Mouse (Mus musculus) testis, postnatal 10 days (tissue): Measurements from ENCODE around the gene Lin7b.

Source experiments
- DNase-seq: peaks from one replicate; pipeline ENCODE4 v3.0.0; 2021; ENCODE audit warnings: low spot score

The Lin7b gene

GRCm38 (mm10) chr7:45353041-45353440, 17.3 kb downstream of the Lin7b start:
- no peak for DNase-seq

GRCm38 (mm10) chr7:45346905-45347304, 23.5 kb downstream of the Lin7b start:
- no peak for DNase-seq

GRCm38 (mm10) chr7:45343543-45343942, 26.8 kb downstream of the Lin7b start:
- DNase-seq: peak; percentile 68

- no peak for DNase-seq
Observed at GRCm38 (mm10) chr7:45342081-45342480, 28.3 kb downstream of the Lin7b start.

- DNase-seq: peak; percentile 93
Observed at GRCm38 (mm10) chr7:45341303-45341702, 29.1 kb downstream of the Lin7b start.

GRCm38 (mm10) chr7:45340669-45341068, 29.7 kb downstream of the Lin7b start:
- peak; percentile 86 for DNase-seq

- DNase-seq: no peak
Observed at GRCm38 (mm10) chr7:45340066-45340442, 30.3 kb downstream of the Lin7b start.

GRCm38 (mm10) chr7:45339410-45340065, 30.8 kb downstream of the Lin7b start:
- peak; percentile 82 for DNase-seq

- peak; percentile 75 for DNase-seq
Observed at GRCm38 (mm10) chr7:45338161-45338911, 32.0 kb downstream of the Lin7b start.

- no peak for DNase-seq
Observed at GRCm38 (mm10) chr7:45337469-45337868, 32.9 kb downstream of the Lin7b start.

GRCm38 (mm10) chr7:45336319-45336718, 34.1 kb downstream of the Lin7b start:
- no peak for DNase-seq

GRCm38 (mm10) chr7:45335056-45335455, 35.3 kb downstream of the Lin7b start, which contains the start of gene Hrc:
Hrc (plus strand) TSS chr7:45335290.
- DNase-seq: no peak

GRCm38 (mm10) chr7:45334605-45335004, 35.8 kb downstream of the Lin7b start:
- no peak for DNase-seq

- peak; percentile 91 for DNase-seq
Observed at GRCm38 (mm10) chr7:45333431-45333982, 36.9 kb downstream of the Lin7b start, which contains the start of gene Trpm4. Trpm4 (minus strand) TSS chr7:45333780.

GRCm38 (mm10) chr7:45332685-45333425, 37.5 kb downstream of the Lin7b start:
- DNase-seq: peak; percentile 79

- no peak for DNase-seq
Observed at GRCm38 (mm10) chr7:45331502-45331901, 38.9 kb downstream of the Lin7b start.

GRCm38 (mm10) chr7:45328841-45329475, 41.4 kb downstream of the Lin7b start:
- DNase-seq: no peak

- DNase-seq: no peak
Observed at GRCm38 (mm10) chr7:45325800-45326199, 44.6 kb downstream of the Lin7b start.

- DNase-seq: no peak
Observed at GRCm38 (mm10) chr7:45323069-45323468, 47.3 kb downstream of the Lin7b start.

- DNase-seq: no peak
Observed at GRCm38 (mm10) chr7:45322245-45322644, 48.1 kb downstream of the Lin7b start.
